Mouse (Mus musculus) testis, adult 2 months (tissue): ENCODE data around the gene Pcna.

Experiments
- CTCF ChIP-seq: fragments of 200-500 bp; IDR thresholded peaks from 2 replicates; pipeline ENCODE4 v1.5.1; 2012; ENCODE audit warnings: low read depth, mild to moderate bottlenecking, inconsistent platforms, low read length, moderate library complexity; ENCODE audit not compliant: control insufficient read depth, insufficient read depth, insufficient replicate concordance
- POLR2A ChIP-seq: fragments of 200-500 bp; IDR thresholded peaks from 2 replicates; pipeline ENCODE4 v1.6.1; 2012; ENCODE audit warnings: low read depth, mild to moderate bottlenecking, inconsistent platforms, low read length, moderate library complexity; ENCODE audit not compliant: control insufficient read depth

- TF ChIP-seq CTCF (no peak), POLR2A (no peak)
Measured at GRCm38 (mm10) chr2:132282453-132283174, 29.5 kb upstream of the Pcna start.
